Mouse (Mus musculus) frontal cortex, adult (tissue): ENCODE measurements around the gene Tgm4.

ENCODE experiments used
- ATAC-seq: cut with Nextera tagmentation; 2 replicates; pipeline ENCODE4 v1.9.2; 2017; ENCODE audit warnings: mild to moderate bottlenecking, moderate library complexity, mixed read lengths; ENCODE audit not compliant: low TSS enrichment

Gene Tgm4

DNA sequence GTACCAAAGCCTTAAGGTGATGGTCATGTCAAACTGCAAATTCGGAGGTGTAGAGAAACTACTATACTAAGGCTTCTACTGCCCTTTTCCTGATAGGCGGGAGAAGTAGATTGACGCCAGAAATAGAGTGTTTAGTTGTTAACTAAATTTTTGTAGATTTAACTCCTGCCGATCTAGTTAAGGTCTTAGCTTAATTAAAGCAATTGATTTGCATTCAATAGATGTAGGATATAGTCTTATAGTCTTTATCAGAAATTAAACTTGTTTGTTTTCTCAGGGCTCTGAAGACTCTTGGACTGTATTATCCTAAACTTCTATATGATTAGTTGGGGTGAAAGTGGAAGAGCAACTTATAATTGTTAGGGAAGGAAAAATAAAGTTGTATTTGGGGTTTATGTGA, 72.7 kb downstream of the Tgm4 start:
- peak; percentile 82; the same call in 1 of the 2 replicates for ATAC-seq

DNA sequence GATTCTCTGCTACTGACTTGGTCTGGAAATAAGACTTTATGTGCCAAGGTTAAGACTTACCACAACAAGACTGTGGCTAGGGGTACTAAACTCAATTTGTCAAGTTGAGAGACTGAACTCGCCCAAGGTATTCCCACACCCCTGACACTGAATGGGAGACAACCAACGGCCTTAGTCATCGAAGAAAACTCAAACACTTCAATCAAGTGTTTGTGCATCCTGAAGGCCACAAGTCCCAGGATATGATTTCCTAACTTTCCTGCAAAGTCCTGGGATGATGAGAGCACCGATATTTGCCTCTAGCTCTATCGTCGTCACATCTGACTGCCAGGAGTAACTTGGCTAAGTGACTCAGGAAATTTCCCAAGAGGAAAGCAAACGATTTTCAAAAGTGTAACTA, 74.7 kb downstream of the Tgm4 start:
- no peak for ATAC-seq

DNA sequence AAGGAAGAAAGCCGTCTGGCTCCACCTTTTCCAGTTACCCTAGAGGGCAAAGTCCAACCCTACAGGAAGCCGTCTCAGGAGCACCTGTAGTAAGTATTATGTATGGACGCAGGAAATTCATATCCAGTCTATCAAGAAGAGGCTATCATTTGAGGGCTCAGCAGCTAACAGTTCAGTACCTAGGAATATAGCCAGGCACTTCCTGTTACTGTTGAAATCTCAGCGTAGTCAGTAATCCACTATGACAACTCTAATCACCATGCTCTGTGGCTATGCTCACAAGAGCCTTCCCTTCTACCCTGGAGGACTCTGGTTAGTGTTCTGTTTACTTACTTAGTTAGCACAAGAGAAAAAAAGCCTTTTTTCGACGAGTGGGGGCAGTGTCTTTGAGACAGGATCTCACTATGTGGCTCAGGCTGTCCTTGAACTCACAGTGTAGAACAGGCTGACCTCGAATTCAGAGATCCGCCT, 77.3 kb downstream of the Tgm4 start:
- no peak for ATAC-seq

DNA sequence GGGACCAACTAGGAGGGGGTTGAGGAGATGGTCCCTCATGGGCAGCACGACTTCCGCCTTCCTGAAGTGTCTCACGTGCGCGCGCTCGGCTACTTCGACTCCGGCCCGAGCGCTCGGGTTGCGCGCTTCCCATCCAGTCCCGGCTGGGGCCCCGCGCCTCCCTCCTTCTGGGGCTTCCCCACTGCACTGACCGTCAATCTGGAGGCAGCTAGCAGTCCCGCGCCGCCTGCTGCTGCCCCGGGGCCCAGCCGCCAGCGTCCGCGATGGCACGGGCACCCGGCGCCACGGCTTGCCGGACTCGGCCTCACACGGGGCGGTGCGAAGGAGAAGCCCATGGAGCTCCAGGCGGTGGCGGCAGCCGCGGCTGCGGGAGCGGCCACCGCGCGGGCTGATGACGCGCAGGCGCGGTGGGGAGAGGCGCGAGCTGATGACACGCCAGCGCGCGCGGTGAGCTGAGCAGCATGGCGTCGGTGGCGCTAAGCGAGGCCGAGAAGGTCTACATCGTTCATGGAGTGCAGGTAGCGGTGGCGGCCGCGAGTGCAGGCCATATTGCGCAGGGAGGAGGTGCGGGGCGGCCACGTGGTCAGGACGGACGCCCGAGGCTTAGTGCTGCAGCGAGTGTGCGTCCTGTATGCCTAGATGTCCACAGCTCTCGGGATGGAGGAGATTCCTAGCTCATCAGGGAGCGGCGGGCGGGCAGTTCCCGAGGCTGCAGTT, 78.4 kb downstream of the Tgm4 start, which contains the start of the genes Zdhhc3 and Exosc7:
Gene Zdhhc3, minus strand, starts transcription at position 401 of the 717 bp plus-strand sequence.
Gene Exosc7, plus strand, starts transcription at position 411 of the 717 bp plus-strand sequence.
- peak; percentile 89 for ATAC-seq

DNA sequence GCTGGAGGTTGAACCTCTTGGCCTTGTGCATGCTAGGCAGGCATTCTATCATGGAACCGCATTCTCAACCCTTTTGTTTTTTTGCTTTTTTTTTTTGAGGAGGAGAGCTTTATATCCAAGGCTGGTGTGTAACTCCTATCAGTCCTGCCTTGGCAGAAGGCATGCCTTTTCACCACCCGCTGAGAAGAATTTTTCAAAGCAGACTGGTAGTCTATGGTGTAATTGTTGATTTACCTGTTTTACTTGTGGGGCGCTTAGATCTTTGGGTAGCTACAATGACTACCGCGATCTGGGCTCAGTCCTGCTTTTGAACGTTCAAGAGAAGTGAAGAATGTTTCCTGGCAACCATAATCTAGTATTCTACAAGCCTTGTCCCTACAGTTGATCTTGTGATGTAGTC, 79.4 kb downstream of the Tgm4 start:
- no peak for ATAC-seq

- ATAC-seq = no peak
These were observed 81.0 kb downstream of the Tgm4 start for GRCm38 (mm10) chr9:123115566-123115965.
